Mouse (Mus musculus) forebrain, embryonic 13.5 days (tissue): ENCODE results near the gene Tmem151b. TPM values are rescaled to one million over a fixed set of nuclear protein-coding genes. Genes with fewer than 3 reads are reported as not detected.

ENCODE experiments used
- ATAC-seq: fragments of 200-750 bp; cut with Nextera tagmentation; 2 replicates; pipeline ENCODE4 v1.8.0; 2017
- H3K27ac ChIP-seq: fragments of 300-500 bp; sonication (generic); 2 replicates; pipeline ENCODE4 v1.5.1; 2015; ENCODE audit warnings: inconsistent platforms, mild to moderate bottlenecking, moderate library complexity
- H3K27me3 ChIP-seq: fragments of 300-500 bp; sonication (generic); 2 replicates; pipeline ENCODE4 v1.6.1; 2015; ENCODE audit warnings: mild to moderate bottlenecking, inconsistent platforms
- H3K36me3 ChIP-seq: fragments of 300-500 bp; sonication (generic); 2 replicates; pipeline ENCODE4 v1.6.1; 2015; ENCODE audit warnings: mild to moderate bottlenecking, inconsistent platforms; ENCODE audit not compliant: poor library complexity, severe bottlenecking
- H3K4me1 ChIP-seq: fragments of 300-500 bp; sonication (generic); 2 replicates; pipeline ENCODE4 v1.6.1; 2015; ENCODE audit warnings: inconsistent platforms
- H3K4me2 ChIP-seq: fragments of 300-500 bp; sonication (generic); 2 replicates; pipeline ENCODE4 v1.6.1; 2015; ENCODE audit warnings: inconsistent platforms, mild to moderate bottlenecking, moderate library complexity
- H3K4me3 ChIP-seq: fragments of 300-500 bp; sonication (generic); 2 replicates; pipeline ENCODE4 v1.5.1; 2015; ENCODE audit warnings: mild to moderate bottlenecking, inconsistent platforms
- H3K9ac ChIP-seq: fragments of 300-500 bp; sonication (generic); 2 replicates; pipeline ENCODE4 v1.6.1; 2015; ENCODE audit warnings: mild to moderate bottlenecking, inconsistent platforms
- H3K9me3 ChIP-seq: fragments of 300-500 bp; sonication (generic); replicated peaks from 2 replicates; pipeline ENCODE4 v1.6.1; 2016; ENCODE audit warnings: inconsistent platforms
- WGBS: fragments of 180-500 bp; shearing (Covaris S2); methylation state at CpG from one replicate; pipeline ENCODE4 v1.1.7; 2015; 5-methylcytosine and 5-hydroxymethylcytosine counted together
- polyA plus RNA-seq: library from polyadenylated mRNA; unstranded; fragments of >200 nt; fragmentation: Nextera tagmentation; extraction: Ambion mirVana; gene quantifications from 2 replicates; pipeline ENCODE4 v1.2.1, GENCODE M21; 2015

The Tmem151b gene
- polyA plus RNA-seq, 1 experiment from 2014 or later = 23.1 TPM

DNA sequence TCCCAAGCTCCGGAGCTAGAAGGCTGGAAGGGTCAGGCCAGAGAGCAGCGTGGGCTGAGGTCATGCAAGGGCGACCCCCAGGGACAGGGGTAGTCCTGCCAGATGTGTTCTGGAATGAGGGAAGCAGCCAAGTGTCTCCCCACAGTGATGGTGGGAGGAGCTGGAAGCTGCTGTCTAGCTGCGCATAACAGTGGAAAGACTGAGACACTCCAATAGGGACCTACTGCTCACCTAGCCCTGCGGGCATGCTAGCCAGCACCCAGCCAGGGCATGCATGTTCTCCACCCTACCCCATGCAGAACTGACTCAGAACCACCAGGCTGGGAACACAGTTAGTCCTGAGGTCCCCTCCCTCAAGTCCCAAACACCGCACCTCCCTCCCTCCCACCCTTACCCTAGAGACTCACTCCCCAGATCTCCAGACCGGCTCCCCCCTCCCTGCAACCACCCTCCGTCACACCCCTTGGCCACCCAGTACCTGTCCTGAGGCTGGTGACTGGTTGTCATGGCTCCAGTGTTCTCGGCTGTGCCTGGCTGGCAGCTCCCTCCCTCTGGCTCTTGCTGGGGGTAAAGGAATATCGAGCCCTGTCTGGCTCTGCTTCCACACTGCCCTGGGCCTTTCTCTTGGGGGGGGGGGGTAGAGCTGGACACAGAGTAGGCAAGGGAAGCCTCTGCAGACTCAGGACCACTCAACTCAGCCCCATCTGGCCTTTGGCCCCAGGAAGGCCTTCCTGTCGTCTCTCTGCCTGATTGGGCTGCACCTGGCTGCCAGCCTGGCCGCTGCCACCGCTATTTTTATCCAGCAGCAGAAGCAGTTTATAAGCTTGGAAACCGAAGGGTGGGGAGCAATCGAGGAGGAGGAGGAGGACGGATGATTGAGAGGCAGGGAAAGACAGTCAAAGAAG lies 42.5 kb upstream of the Tmem151b start:
- peaks cover 8% of the 10 kb centered on the region for H3K27me3 ChIP-seq
- peak overlapping the region; percentile 22; the same call in 1 of the 2 replicates for H3K4me2 ChIP-seq
- H3K4me3 ChIP-seq = no peak overlapping the region
- H3K4me1 ChIP-seq = peaks cover 50% of the 10 kb centered on the region
- H3K9me3 ChIP-seq = no peaks in the 10 kb centered on the region
- H3K27ac ChIP-seq = no peak overlapping the region
- peak overlapping the region; percentile 40 for H3K9ac ChIP-seq
- peaks cover 17% of the 10 kb centered on the region for H3K36me3 ChIP-seq
- no peak for ATAC-seq
- 65% methylated on average over 16 of the region's 16 CpGs for WGBS

DNA sequence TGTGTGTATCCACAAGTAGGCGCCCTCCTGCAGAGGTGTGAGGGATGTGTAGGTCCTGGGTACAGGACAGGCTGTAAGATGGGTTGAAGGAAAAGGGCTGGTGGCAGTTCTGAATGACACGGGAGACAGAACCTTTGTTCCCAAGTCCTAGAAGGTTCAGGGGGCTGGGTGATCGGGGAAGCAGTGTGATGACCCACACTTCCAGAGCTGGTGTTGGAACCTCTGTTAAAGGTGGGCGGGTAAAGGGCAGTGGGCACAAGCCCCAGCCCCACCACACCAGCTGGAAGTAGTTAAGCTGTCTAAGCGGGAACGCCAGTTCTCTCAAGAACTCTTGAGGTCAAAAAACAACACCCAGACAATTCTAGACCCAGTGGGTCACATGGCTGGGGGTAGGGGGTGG lies 40.9 kb upstream of the Tmem151b start:
- Histone ChIP-seq H3K4me1 (peaks cover 35% of the 10 kb centered on the region), H3K27ac (no peak overlapping the region), H3K9me3 (no peaks in the 10 kb centered on the region), H3K4me3 (no peak overlapping the region), H3K4me2 (no peak overlapping the region), H3K27me3 (peaks cover 5% of the 10 kb centered on the region), H3K36me3 (peaks cover 25% of the 10 kb centered on the region), H3K9ac (no peak overlapping the region)
- no peak for ATAC-seq
- 88% methylated on average over 6 of the region's 6 CpGs for WGBS

DNA sequence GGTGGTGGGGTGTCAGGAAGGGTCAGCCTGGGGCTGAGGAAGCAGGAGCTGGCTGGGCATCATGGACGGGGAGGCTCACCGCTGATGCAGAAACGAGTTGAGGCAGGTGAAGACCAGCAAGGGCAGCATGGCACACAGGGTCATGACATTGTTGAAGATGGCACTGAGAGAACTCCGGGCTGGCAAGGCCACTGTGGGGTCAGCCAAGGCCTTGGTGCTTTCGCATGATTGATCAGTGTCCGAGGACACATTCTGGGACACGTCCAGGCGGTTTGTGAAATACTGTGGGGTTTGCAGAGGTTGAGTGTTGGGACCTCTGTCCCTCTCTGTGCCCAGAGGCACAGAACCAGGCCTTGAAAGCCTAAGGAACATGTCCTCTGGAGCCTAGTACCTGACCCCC lies 40.4 kb upstream of the Tmem151b start:
- WGBS = 92% methylated on average over 8 of the region's 8 CpGs

DNA sequence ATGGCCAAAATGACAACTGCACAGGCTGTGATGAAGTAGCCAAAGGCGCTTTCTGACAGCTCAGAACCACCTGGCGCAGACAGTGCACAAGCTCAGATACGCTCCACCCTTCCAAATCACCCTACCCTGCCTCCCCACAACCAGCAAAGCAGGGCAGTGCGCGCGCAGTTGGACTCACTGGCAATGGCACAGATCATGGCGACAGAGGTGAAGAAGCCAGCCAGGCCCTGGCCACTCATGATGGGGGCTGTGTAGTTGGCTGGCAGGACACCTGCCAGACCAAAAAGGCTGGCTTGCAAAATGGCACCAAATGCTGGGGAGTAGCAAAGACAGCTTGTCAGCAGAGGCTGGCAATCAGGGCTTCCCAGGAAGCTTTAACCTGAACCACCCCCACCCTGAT lies 39.8 kb upstream of the Tmem151b start:
- H3K27ac ChIP-seq = no peak overlapping the region
- peaks cover 31% of the 10 kb centered on the region for H3K4me1 ChIP-seq
- WGBS = 97% methylated on average over 7 of the region's 7 CpGs
- no peak for ATAC-seq
- H3K4me2 ChIP-seq = no peak overlapping the region
- no peaks in the 10 kb centered on the region for H3K9me3 ChIP-seq
- no peak overlapping the region for H3K9ac ChIP-seq
- H3K36me3 ChIP-seq = peaks cover 25% of the 10 kb centered on the region
- H3K4me3 ChIP-seq = no peak overlapping the region
- peaks cover 4% of the 10 kb centered on the region for H3K27me3 ChIP-seq

More for the DNA sequence above, 40.4 kb upstream of the Tmem151b start:
- Histone ChIP-seq H3K9ac (no peak overlapping the region), H3K27me3 (peaks cover 5% of the 10 kb centered on the region), H3K4me3 (no peak overlapping the region), H3K4me2 (no peak overlapping the region), H3K9me3 (no peaks in the 10 kb centered on the region), H3K4me1 (peaks cover 31% of the 10 kb centered on the region), H3K36me3 (peaks cover 25% of the 10 kb centered on the region), H3K27ac (no peak overlapping the region)
- no peak for ATAC-seq

DNA sequence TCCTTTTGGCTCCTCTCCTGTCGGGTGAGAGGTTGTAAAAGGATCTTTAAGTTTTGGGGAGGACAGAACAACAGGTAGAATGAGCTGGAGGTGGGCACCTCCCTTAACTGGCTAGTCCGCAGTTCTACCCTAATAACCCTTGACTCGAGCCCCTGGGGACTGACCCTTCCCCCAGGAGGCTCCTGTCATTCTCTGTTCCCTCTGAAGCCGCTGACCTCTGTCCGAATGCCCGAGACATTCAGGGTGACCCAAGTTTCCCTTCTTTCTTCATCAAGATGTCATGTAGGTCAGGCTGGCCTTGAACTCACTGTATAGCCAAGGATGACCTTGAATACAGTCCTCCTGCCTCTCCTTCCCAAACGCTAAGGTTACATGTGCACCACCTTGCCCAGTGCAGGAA lies 38.9 kb upstream of the Tmem151b start:
- Histone ChIP-seq H3K27me3 (no peaks in the 10 kb centered on the region), H3K4me3 (no peak overlapping the region), H3K36me3 (peaks cover 25% of the 10 kb centered on the region), H3K27ac (no peak overlapping the region), H3K4me2 (no peak overlapping the region), H3K9me3 (no peaks in the 10 kb centered on the region), H3K9ac (no peak overlapping the region), H3K4me1 (peaks cover 24% of the 10 kb centered on the region)
- WGBS = 96% methylated on average over 7 of the region's 7 CpGs
- no peak for ATAC-seq

DNA sequence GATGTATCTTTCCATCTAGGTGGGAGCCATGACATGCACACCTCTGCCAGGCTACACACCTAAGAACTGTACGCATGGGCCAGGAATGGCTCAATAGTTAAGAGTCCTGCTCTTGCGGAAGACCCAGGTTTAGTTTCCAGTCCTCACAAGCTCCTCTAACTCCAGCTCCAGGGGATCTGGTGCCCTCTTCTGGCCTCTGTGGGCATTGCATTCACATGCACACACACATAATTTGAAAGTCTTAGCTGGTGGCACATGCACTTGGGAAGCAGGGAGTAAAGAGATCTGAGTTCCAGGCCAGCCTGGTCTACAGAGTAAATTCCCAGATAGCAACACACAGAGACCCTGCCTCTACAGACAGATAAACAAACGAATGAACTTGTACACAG lies 37.0 kb upstream of the Tmem151b start:
- Histone ChIP-seq H3K4me2 (no peak overlapping the region), H3K36me3 (peaks cover 25% of the 10 kb centered on the region), H3K27me3 (no peaks in the 10 kb centered on the region), H3K9me3 (no peaks in the 10 kb centered on the region), H3K27ac (no peak overlapping the region), H3K9ac (no peak overlapping the region), H3K4me3 (no peak overlapping the region), H3K4me1 (peaks cover 14% of the 10 kb centered on the region)
- ATAC-seq = no peak
- WGBS = 95% methylated on average over 3 of the region's 3 CpGs

DNA sequence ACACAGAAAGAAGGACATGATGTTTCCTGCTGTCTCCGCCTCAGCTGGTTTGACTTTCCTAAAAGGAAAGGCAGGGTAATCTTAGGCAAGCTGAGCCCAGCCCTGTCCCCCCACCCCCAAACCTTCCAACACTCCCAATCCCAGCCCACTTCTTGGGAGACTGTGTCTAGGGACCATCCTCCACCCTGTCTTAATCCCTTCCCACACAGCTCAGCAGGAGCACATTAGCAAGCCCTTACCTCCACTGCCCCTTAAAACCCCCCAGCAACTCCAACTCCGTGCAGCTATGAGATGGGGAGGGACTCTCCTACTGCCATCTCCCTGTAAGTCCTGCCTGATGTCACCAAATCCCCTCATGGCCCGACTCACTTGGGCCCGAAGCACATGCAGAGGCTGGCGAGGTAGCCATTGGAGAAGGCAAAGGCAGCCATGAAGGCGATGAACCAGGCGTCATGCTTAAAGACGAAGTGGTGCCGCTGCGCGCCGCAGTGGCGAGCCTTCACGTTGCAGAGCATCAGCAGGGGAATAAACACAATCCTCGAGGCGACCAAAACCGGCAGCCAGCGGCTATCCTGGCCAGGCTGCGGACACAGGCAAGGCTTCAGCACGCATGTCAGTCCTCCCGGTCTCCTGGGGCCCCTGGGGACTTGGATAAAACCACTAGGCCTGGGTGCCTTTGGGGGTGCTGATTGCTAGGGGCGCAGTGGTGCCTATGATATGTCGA lies 36.4 kb upstream of the Tmem151b start:
- Histone ChIP-seq H3K4me1 (peaks cover 14% of the 10 kb centered on the region), H3K4me3 (no peak overlapping the region), H3K9ac (no peak overlapping the region), H3K9me3 (no peaks in the 10 kb centered on the region), H3K27ac (no peak overlapping the region), H3K27me3 (no peaks in the 10 kb centered on the region), H3K36me3 (peaks cover 25% of the 10 kb centered on the region), H3K4me2 (no peak overlapping the region)
- 64% methylated on average over 23 of the region's 23 CpGs for WGBS
- ATAC-seq = no peak

DNA sequence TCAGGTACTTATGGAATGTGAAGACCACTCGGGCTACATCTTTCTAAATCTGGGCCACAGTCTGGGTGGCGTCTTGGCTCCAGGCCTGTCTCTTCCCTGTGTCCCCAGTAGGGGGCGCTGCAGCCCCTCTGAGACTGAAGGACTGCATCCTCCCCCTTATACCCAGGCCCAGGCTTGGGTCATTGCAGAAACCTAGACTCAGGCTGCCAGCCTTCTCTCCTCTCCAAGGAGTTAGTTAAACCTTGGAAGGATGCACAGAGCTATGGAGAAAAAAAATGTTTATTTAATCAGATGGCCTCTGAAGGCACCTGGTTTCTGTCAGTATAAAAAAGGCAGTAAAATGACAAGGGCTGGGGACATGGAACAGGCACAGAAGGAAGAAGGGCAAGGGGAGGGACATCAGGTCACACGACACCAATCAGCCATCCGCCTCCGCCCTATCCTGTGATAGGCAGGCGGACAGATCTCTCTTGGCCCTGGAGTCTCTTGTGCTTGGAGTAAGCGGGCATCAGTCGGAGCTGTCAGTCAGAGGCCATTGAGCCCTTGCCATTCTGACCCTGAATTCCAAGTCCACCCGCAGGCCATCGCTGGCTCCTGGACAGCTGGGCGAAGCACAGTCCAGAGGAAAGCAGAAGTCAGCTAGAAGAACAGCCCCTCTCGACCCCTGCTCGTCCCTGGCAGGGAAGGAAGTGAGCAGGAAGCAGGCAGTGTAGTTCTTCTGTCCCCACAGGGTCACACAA lies 35.6 kb upstream of the Tmem151b start:
- Histone ChIP-seq H3K36me3 (peaks cover 24% of the 10 kb centered on the region), H3K4me2 (peak overlapping the region; percentile 16; the same call in 1 of the 2 replicates), H3K9me3 (no peaks in the 10 kb centered on the region), H3K4me3 (no peak overlapping the region), H3K27me3 (no peaks in the 10 kb centered on the region), H3K9ac (peak overlapping the region; percentile 45), H3K27ac (peak overlapping the region; percentile 7), H3K4me1 (peaks cover 14% of the 10 kb centered on the region)
- peak; percentile 64 for ATAC-seq
- WGBS = 32% methylated on average over 14 of the region's 14 CpGs

DNA sequence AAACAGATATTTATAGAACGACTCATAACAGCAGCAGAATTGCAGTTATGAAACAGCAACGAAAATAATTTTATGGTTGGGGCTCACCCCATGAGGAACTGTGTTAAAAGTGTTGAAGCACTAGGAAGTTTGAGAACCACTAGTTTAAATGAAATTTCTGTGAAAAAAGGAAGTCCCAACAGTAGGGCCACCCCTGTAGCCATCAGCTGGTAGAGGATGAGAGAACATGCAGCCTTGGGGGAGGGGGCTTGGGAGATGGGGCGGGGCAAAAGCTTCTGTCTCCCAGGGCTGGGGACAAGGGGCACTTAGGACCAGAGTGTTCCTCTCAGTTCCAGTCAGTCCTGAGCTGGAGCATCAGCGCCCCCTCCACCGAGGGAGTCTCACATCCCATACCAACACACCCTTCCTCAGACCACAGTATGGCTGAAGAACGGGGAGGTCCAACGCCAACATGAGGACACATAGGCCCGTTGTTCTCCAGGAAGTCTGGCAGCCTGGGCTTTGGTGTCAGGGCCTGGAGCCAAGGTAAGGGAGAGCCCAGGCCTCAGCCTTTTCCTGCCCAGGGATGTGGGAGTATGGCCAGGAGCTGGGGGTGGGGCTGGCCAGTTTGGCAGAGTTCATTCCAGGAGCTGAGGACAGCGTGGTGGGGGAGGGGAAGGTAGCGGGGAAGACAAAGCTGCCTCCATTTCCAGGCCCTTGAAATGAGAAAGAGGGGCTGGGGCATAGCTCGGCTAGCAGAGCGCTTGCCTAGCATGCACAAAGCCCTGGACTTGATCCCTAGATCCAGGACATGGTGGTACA lies 34.8 kb upstream of the Tmem151b start:
- Histone ChIP-seq H3K4me1 (peaks cover 14% of the 10 kb centered on the region), H3K27me3 (no peaks in the 10 kb centered on the region), H3K4me2 (peak overlapping the region; percentile 16; the same call in 1 of the 2 replicates), H3K4me3 (no peak overlapping the region), H3K9ac (peak overlapping the region; percentile 45), H3K27ac (peak overlapping the region; percentile 7), H3K9me3 (no peaks in the 10 kb centered on the region), H3K36me3 (peaks cover 16% of the 10 kb centered on the region)
- ATAC-seq = peak; percentile 46
- 38% methylated on average over 12 of the region's 12 CpGs for WGBS

DNA sequence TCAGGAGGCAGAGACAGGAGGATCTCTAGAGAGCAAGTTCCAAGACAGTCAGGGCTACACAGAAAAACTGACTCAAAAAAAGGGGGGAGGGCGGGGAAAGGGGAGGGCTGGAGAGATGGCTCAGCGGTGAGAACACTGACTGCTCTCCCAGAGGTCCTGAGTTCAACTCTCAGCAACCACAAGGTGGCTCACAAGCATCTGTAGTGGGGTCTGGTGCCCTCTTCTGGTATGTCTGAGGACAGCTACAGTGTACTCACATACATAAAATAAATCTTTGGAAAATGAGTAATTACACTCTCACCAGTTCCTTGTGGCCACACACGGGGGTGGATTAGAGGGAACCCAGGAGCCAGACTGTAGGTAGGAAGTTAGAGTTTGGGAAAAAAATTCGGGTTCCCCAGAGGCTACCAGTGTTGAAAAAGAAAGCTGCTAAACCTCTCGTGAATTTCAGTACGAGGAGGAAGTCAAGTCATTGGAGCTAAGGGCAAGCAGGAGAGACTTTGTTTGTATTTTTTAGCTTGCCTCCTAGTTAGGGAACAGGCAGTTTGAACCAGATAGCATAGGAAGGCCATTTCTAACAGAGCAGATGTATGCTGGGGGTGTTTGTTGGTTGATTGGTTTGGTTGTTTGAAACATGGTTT lies 33.4 kb upstream of the Tmem151b start:
- WGBS = 75% methylated on average over 6 of the region's 6 CpGs
- no peak for ATAC-seq
- peaks cover 15% of the 10 kb centered on the region for H3K36me3 ChIP-seq
- H3K9me3 ChIP-seq = no peaks in the 10 kb centered on the region
- no peak overlapping the region for H3K9ac ChIP-seq
- H3K4me2 ChIP-seq = no peak overlapping the region
- H3K27me3 ChIP-seq = no peaks in the 10 kb centered on the region
- H3K4me1 ChIP-seq = peaks cover 14% of the 10 kb centered on the region
- H3K27ac ChIP-seq = no peak overlapping the region
- H3K4me3 ChIP-seq = no peak overlapping the region

DNA sequence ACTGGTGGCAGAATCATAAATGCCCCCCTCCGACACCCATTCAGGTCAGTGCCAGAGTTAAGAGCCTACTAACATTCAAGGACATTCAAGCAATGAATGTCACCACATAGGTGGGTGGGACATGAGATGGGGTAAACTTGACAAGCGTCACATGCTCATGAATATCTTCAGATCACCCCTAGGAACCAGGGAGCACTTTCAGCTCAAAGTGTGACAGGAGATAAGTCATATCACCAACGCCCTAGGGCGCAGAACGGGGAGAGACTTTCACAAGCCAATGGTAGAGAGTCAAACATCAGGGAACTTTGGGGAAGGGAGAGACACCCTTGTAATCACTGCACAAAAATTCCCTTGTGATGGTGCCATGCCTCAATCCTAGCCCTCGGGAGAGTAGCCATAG lies 32.7 kb upstream of the Tmem151b start:
- WGBS = 93% methylated on average over 6 of the region's 6 CpGs
- ATAC-seq = no peak
- no peaks in the 10 kb centered on the region for H3K27me3 ChIP-seq

More for the DNA sequence above, 32.7 kb upstream of the Tmem151b start:
- Histone ChIP-seq H3K9ac (no peak overlapping the region), H3K4me1 (peaks cover 14% of the 10 kb centered on the region), H3K36me3 (peaks cover 11% of the 10 kb centered on the region), H3K27ac (no peak overlapping the region), H3K4me3 (no peak overlapping the region), H3K9me3 (no peaks in the 10 kb centered on the region), H3K4me2 (no peak overlapping the region)
